Mouse (Mus musculus): Measurements from ENCODE around the gene Insm2.

The Insm2 gene

GRCm38 (mm10) chr12:55604411-55604810 lies 5.2 kb downstream of the Insm2 start:
- DNase-seq (ENCODE audit: low spot score in 2 of 2), result no peak

GRCm38 (mm10) chr12:55607902-55608301 lies 8.7 kb downstream of the Insm2 start:
- DNase-seq (ENCODE audit: low spot score in 2 of 2), result no peak

GRCm38 (mm10) chr12:55610812-55611211 lies 11.6 kb downstream of the Insm2 start:
- no peak for DNase-seq (ENCODE audit: low spot score in 2 of 2)

GRCm38 (mm10) chr12:55620321-55620720 lies 21.1 kb downstream of the Insm2 start:
- no peak for DNase-seq (ENCODE audit: low spot score in 2 of 2)

GRCm38 (mm10) chr12:55622615-55623245 lies 23.5 kb downstream of the Insm2 start:
- no peak for DNase-seq (ENCODE audit: low spot score in 2 of 2)

GRCm38 (mm10) chr12:55623254-55623653 lies 24.0 kb downstream of the Insm2 start:
- DNase-seq (ENCODE audit: low spot score in 2 of 2), result no peak

- DNase-seq (ENCODE audit: low spot score in 2 of 2), result no peak
Observed at GRCm38 (mm10) chr12:55626711-55627110, 27.5 kb downstream of the Insm2 start.

GRCm38 (mm10) chr12:55648011-55648525 lies 48.8 kb downstream of the Insm2 start:
- DNase-seq (ENCODE audit: low spot score in 2 of 2), result no peak

Data from right cerebral cortex, postnatal 36 days (tissue).